Mouse (Mus musculus) CH12.LX (cell line): ENCODE data around the gene Il1rap. TPM values are rescaled to one million over a fixed set of nuclear protein-coding genes. Genes with fewer than 3 reads are reported as not detected.

Experiments used
- polyA plus RNA-seq: library from polyadenylated mRNA; unstranded; fragments of >175 nt; gene quantifications from 2 replicates; pipeline ENCODE4 v1.2.1, GENCODE M21; 2012; ENCODE audit warnings: low read depth; ENCODE audit not compliant: insufficient read length
- total RNA-seq, 2 experiments: library from RNA; depleted of rRNA; stranded (reverse); fragments of 300-350 nt in 1 of 2; fragments of >200 nt in 1 of 2; gene quantifications; 2 replicates each; pipeline ENCODE4 v1.2.3; 2012 to 2014

The Il1rap gene
- total and polyA plus RNA-seq, 3 experiments, result 4.1 to 15.0 (median 9.4) TPM

Other genes with a start within 250 kb of the Il1rap start
- gene Cldn1, start 209.9 kb upstream of the Il1rap start, total RNA-seq (2012; rRNA removed), result not detected in 2 replicates
- gene Cldn1, start 209.9 kb upstream of the Il1rap start, total RNA-seq (2014; rRNA removed), result not detected in 2 replicates
- gene Cldn1, start 209.9 kb upstream of the Il1rap start, polyA plus RNA-seq, result not detected in 2 replicates
- not detected in 2 replicates for gene Cldn16, start 118.6 kb upstream of the Il1rap start, total RNA-seq (2012; rRNA removed)
- gene Cldn16, start 118.6 kb upstream of the Il1rap start, total RNA-seq (2014; rRNA removed), result not detected in 2 replicates
- not detected in 2 replicates for gene Cldn16, start 118.6 kb upstream of the Il1rap start, polyA plus RNA-seq
- not detected in 2 replicates for gene Tmem207, start 54.9 kb upstream of the Il1rap start, total RNA-seq (2012; rRNA removed)
- not detected in 2 replicates for gene Tmem207, start 54.9 kb upstream of the Il1rap start, total RNA-seq (2014; rRNA removed)
- not detected in 2 replicates for gene Tmem207, start 54.9 kb upstream of the Il1rap start, polyA plus RNA-seq